Mouse (Mus musculus) frontal cortex, postnatal 25 days (tissue): ENCODE measurements around the gene Tagln2.
A peak's percentile ranks its signal among the peaks of the same experiment; 100 is the strongest.

ENCODE experiments used
- DNase-seq, 2 experiments: peaks; one replicate each; pipeline ENCODE4 v3.0.0; 2022; ENCODE audit warnings: low spot score in 2 of 2

Tagln2 gene

DNA sequence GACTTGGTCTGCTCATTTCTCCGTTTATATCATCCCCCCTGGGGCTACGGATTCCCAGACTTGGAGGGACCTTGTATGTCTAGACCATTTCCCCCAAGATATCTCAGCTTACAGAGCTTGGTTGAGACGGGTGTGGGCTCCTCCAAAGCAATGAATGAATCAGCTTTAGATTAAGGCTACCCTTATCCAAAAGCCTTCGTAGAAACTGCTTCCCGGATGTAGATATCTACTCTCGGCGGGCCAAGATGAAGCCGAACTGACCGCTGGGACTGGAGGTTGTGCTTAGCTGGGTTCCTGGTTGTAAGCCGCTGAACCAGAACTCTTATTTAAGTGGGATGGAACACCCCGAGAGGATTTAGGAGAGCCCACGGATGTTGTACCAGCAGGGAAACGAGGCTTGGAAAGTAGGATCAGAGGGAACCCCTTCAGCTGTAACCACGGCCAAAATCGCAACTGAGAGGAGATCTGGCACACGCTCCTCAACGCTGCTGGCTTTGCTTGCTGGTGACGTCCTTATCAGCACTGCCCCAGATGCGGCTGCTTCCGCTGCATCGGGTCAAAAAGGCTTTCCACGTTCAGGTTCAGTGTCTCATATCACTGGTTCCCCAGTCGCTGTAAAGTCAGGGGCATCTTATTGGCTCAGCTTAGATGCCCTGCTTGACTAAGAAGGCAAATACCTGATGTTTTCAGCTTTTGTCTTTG is 26.7 kb downstream of the Tagln2 start:
- DNase-seq = no peak

GRCm38 (mm10) chr1:172527431-172527830 is 27.6 kb downstream of the Tagln2 start:
- no peak for DNase-seq

DNA sequence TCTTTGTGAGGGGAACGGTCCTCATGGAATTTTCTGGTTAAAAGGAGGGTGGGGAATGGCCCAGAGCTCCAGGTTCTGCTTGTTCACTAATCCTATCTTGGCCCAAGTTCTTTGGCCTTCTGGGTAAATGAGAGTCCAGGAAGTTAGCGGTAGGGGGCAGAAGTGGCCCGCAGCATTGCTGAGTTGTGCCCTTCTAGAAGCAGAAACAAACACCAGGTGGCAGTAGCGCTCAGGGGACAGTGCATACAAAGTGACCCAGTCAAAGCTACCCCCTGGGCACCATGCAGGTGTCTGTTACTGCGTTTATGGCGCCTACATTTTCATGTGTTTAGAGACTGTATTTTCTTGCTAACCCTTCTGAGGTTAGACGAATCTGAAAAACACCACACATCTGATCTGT is 28.9 kb downstream of the Tagln2 start:
- DNase-seq = peak; percentile 81 to 84

DNA sequence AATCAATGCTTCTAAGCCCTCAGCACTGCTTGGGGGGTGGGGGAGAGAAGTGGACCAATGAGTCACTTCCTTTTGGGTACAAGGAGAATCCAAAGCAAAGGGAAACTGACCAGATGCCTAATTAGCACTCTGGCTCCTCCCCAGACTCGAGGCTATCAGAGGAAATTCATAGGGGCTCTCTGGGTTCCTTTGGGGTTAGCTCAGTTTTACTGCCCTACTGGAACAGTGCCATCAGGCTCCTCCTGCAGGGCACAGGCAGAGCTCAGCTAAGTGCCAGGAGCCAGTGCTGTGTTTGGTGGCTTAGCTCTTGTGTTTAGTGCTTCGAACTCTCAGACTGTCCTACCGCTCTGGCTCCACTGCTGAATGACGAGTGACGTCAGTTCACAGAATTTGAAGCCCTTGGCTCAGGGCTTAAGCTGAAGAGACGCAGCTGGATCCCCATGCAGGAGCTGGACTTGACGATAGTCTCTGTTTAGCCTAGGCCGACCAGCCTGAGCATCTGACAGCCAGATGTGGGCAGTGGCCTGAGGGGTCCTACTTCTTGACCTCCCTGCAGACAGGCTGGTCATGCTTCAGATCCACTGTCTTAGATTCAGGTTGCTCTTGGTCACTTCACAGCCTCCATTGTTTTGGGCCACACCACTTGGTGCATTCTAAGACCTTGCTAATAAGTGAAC is 30.8 kb downstream of the Tagln2 start:
- no peak for DNase-seq

GRCm38 (mm10) chr1:172532551-172532950 is 32.7 kb downstream of the Tagln2 start:
- no peak for DNase-seq

DNA sequence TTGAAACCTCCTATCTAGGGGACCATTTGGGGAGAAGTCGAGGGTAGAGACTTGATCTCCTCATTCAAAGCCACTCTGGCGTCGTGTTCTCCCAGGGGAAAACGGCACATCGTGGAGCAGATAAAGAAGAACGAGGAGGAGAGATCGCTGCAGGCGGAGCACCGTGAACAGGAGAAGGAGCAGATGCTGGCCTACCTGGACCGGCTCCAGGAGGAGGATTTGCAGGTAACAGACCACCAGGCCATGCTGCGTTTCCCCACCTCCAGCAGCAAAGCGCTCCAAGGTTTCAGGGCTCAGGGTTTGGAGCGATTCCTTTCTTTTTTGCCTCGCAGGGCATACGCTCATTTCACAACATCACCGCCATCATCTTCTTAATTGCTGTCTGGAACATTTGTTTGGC is 35.3 kb downstream of the Tagln2 start:
- DNase-seq = no peak

- DNase-seq = no peak
Measured at GRCm38 (mm10) chr1:172539827-172540226, 40.0 kb downstream of the Tagln2 start.

GRCm38 (mm10) chr1:172540283-172540820 is 40.5 kb downstream of the Tagln2 start:
- DNase-seq = no peak

DNA sequence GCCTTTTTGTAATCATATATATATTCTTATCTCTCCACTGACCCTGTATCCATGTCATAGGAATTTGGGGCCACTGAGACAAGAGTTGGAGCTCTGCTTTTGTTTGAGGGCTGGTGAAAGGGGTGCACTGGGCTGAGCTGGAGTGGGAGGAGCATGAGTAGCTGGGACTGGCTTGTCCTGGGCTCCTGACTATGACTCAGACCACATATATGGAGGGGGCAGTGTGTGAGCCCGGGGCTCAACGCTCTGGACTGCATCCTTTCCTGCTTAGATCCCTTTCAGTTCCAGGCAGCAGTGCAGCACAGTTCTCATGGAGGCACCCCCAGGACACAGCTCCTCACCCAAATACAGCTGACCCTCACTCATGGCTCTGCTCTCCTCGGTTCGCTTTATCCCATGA is 46.2 kb downstream of the Tagln2 start:
- DNase-seq = no peak

GRCm38 (mm10) chr1:172548501-172548900 is 48.7 kb downstream of the Tagln2 start:
- no peak for DNase-seq

- DNase-seq = no peak
Measured at GRCm38 (mm10) chr1:172549314-172549713, 49.5 kb downstream of the Tagln2 start.

- DNase-seq = no peak
Measured at GRCm38 (mm10) chr1:172549717-172550116, 49.9 kb downstream of the Tagln2 start.

DNA sequence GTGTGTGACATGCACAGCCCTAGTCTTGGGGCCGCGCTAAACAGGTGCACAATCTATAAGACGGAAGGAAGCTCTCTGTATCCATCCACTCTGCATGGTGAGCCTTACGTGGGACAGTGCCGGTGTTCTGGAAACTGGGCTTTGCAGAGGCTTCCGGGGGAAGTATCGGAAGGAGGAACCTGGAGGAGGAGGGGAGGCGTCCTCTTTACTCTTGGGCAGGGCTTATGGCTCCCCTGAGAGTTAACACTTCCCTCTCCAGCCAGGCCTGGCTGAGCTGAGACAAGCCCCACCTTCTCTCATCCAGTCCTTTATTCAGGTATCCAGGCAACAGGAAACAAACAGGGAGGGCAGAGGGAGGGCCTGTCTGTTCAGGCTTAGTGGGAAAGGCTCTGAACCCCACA is 50.7 kb downstream of the Tagln2 start:
- peak in 1 of 2 experiments; percentile 19 for DNase-seq

DNA sequence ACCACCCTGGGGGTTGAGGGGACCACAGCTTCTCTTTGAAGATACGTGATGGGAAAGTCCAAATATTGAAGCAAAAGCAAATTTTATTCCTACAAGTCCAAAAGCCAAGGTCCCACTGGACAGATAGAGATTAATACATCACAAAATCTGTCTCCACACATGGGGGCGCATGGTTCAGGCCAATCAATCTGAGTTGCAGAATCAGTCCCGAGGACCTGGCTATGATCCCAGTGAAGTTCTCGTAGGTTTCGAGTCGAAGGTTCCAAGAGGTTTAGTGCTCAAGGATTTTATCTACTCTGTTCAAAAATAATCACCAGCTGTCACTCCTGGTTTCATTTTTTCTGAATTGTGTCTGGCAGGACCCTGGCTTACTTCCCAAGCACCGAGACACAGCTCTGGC is 51.2 kb downstream of the Tagln2 start:
- no peak for DNase-seq

DNA sequence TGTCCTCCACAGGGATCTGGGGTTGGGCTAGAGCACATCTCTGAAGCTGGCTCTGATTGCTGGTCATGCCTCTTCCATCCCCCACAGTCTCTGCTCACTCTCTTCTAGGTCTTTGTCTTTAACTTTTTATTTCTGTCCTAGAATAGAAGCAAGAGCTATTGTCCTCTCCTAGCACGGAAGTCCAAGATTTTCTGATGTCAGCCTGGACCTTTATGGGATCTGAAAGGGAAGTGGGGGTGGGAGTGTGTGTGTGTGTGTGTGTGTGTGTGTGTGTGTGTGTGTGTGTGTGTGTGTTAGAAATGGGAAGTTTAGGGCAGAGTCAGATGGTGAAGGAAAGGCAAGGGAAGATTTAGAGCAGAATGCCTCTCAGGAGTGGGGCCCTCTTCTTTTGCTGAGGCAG is 52.8 kb downstream of the Tagln2 start:
- DNase-seq = no peak

- no peak for DNase-seq
Measured at GRCm38 (mm10) chr1:172555638-172556037, 55.8 kb downstream of the Tagln2 start, which contains the start of gene Vsig8. Vsig8 (plus strand) TSS chr1:172555938.
